Mouse (Mus musculus) heart, embryonic 10.5 days (tissue): Measurements from ENCODE around the gene Pde4b. TPM values are rescaled to one million over a fixed set of nuclear protein-coding genes. Genes with fewer than 3 reads are reported as not detected.

Experiments used
- DNase-seq: peaks from one replicate; pipeline ENCODE4 v3.0.0-alpha.2; 2017; ENCODE audit warnings: low spot score
- H3K27ac ChIP-seq: fragments of 300-500 bp; sonication (generic); 2 replicates; pipeline ENCODE4 v1.5.1; 2016; ENCODE audit warnings: mild to moderate bottlenecking
- H3K27me3 ChIP-seq: fragments of 300-500 bp; sonication (generic); 2 replicates; pipeline ENCODE4 v1.6.1; 2016; ENCODE audit warnings: mild to moderate bottlenecking; ENCODE audit not compliant: poor library complexity, insufficient read depth, severe bottlenecking
- H3K36me3 ChIP-seq: fragments of 300-500 bp; sonication (generic); 2 replicates; pipeline ENCODE4 v1.6.1; 2016; ENCODE audit warnings: mild to moderate bottlenecking, moderate library complexity
- H3K4me1 ChIP-seq: fragments of 300-500 bp; sonication (generic); 2 replicates; pipeline ENCODE4 v1.6.1; 2016; ENCODE audit warnings: mild to moderate bottlenecking
- H3K4me3 ChIP-seq: fragments of 300-500 bp; sonication (generic); 2 replicates; pipeline ENCODE4 v1.5.1; 2016; ENCODE audit warnings: mild to moderate bottlenecking, moderate library complexity
- H3K9me3 ChIP-seq: fragments of 300-500 bp; sonication (generic); 2 replicates; pipeline ENCODE4 v1.6.1; 2016; ENCODE audit warnings: mild to moderate bottlenecking, moderate library complexity
- WGBS: fragments of 180-500 bp; shearing (Covaris S2); methylation state at CpG from one replicate; pipeline ENCODE4 v1.1.7; 2016; 5-methylcytosine and 5-hydroxymethylcytosine counted together
- polyA plus RNA-seq: library from polyadenylated mRNA; unstranded; fragments of >200 nt; fragmentation: Nextera tagmentation; extraction: Ambion mirVana; gene quantifications from 2 replicates; pipeline ENCODE4 v1.2.1, GENCODE M21; 2016

The Pde4b gene
- polyA plus RNA-seq, 1 experiment from 2014 or later = 13.9 TPM

- Histone ChIP-seq H3K4me3 (no peak overlapping the region), H3K27ac (no peak overlapping the region), H3K27me3 (no peaks in the 10 kb centered on the region), H3K9me3 (peaks cover 3% of the 10 kb centered on the region; the same call in 1 of the 2 replicates), H3K4me1 (no peaks in the 10 kb centered on the region), H3K36me3 (0 out of 2 replicates have a peak, but pooled peaks cover 4% of the 10 kb centered on the region)
- no peak for DNase-seq
Observed at GRCm38 (mm10) chr4:102260216-102260615, 172.9 kb downstream of the Pde4b start.

GRCm38 (mm10) chr4:102272313-102272712 is 185.0 kb downstream of the Pde4b start:
- H3K27ac ChIP-seq = no peak overlapping the region
- no peaks in the 10 kb centered on the region for H3K27me3 ChIP-seq
- no peaks in the 10 kb centered on the region for H3K36me3 ChIP-seq
- DNase-seq = no peak
- H3K4me3 ChIP-seq = no peak overlapping the region
- 0 out of 2 replicates have a peak, but pooled peaks cover 3% of the 10 kb centered on the region for H3K4me1 ChIP-seq
- WGBS = 68% methylated on average over 3 of the region's 3 CpGs
- H3K9me3 ChIP-seq = no peaks in the 10 kb centered on the region

GRCm38 (mm10) chr4:102272749-102273148 is 185.4 kb downstream of the Pde4b start:
- H3K27me3 ChIP-seq = no peaks in the 10 kb centered on the region
- H3K4me1 ChIP-seq = 0 out of 2 replicates have a peak, but pooled peaks cover 3% of the 10 kb centered on the region
- WGBS = 74% methylated on average over 4 of the region's 4 CpGs
- H3K36me3 ChIP-seq = no peaks in the 10 kb centered on the region
- no peak overlapping the region for H3K27ac ChIP-seq
- H3K9me3 ChIP-seq = no peaks in the 10 kb centered on the region
- H3K4me3 ChIP-seq = no peak overlapping the region
- no peak for DNase-seq

- H3K9me3 ChIP-seq = no peaks in the 10 kb centered on the region
- peaks cover 7% of the 10 kb centered on the region; the same call in 1 of the 2 replicates for H3K4me1 ChIP-seq
- no peak for DNase-seq
- H3K4me3 ChIP-seq = no peak overlapping the region
- WGBS = 76% methylated on average over 4 of the region's 4 CpGs
- no peaks in the 10 kb centered on the region for H3K27me3 ChIP-seq
- H3K36me3 ChIP-seq = no peaks in the 10 kb centered on the region
- H3K27ac ChIP-seq = no peak overlapping the region
Observed at GRCm38 (mm10) chr4:102275716-102276115, 188.4 kb downstream of the Pde4b start.

GRCm38 (mm10) chr4:102278958-102279357 is 191.6 kb downstream of the Pde4b start:
- no peak for DNase-seq
- Histone ChIP-seq H3K27me3 (no peaks in the 10 kb centered on the region), H3K27ac (no peak overlapping the region), H3K9me3 (no peaks in the 10 kb centered on the region), H3K4me3 (no peak overlapping the region), H3K4me1 (peaks cover 4% of the 10 kb centered on the region; the same call in 1 of the 2 replicates), H3K36me3 (no peaks in the 10 kb centered on the region)
- WGBS = 67% methylated on average over 2 of the region's 2 CpGs

GRCm38 (mm10) chr4:102287172-102287571 is 199.8 kb downstream of the Pde4b start:
- DNase-seq = no peak
- H3K4me3 ChIP-seq = no peak overlapping the region
- no peaks in the 10 kb centered on the region for H3K9me3 ChIP-seq
- 86% methylated on average over 6 of the region's 6 CpGs for WGBS
- no peaks in the 10 kb centered on the region for H3K4me1 ChIP-seq
- no peaks in the 10 kb centered on the region for H3K27me3 ChIP-seq
- H3K27ac ChIP-seq = no peak overlapping the region
- H3K36me3 ChIP-seq = 0 out of 2 replicates have a peak, but pooled peaks cover 3% of the 10 kb centered on the region

GRCm38 (mm10) chr4:102290052-102290734 is 202.8 kb downstream of the Pde4b start:
- no peaks in the 10 kb centered on the region for H3K4me1 ChIP-seq
- 58% methylated on average over 6 of the region's 6 CpGs for WGBS
- DNase-seq = no peak
- H3K27me3 ChIP-seq = no peaks in the 10 kb centered on the region
- H3K36me3 ChIP-seq = 0 out of 2 replicates have a peak, but pooled peaks cover 3% of the 10 kb centered on the region
- no peak overlapping the region for H3K27ac ChIP-seq
- no peaks in the 10 kb centered on the region for H3K9me3 ChIP-seq
- no peak overlapping the region for H3K4me3 ChIP-seq

GRCm38 (mm10) chr4:102297558-102297957 is 210.2 kb downstream of the Pde4b start:
- no peaks in the 10 kb centered on the region for H3K9me3 ChIP-seq
- no peaks in the 10 kb centered on the region for H3K27me3 ChIP-seq
- no peak overlapping the region for H3K27ac ChIP-seq
- H3K4me3 ChIP-seq = no peak overlapping the region
- DNase-seq = no peak
- H3K36me3 ChIP-seq = no peaks in the 10 kb centered on the region
- H3K4me1 ChIP-seq = no peaks in the 10 kb centered on the region

- Histone ChIP-seq H3K4me3 (no peak overlapping the region), H3K9me3 (no peaks in the 10 kb centered on the region), H3K4me1 (peaks cover 2% of the 10 kb centered on the region; the same call in 1 of the 2 replicates), H3K36me3 (no peaks in the 10 kb centered on the region; the same call in 1 of the 2 replicates), H3K27me3 (no peaks in the 10 kb centered on the region), H3K27ac (no peak overlapping the region)
- WGBS = 78% methylated on average over 4 of the region's 4 CpGs
- no peak for DNase-seq
Observed at GRCm38 (mm10) chr4:102302568-102302967, 215.2 kb downstream of the Pde4b start.

- DNase-seq = no peak
- H3K27ac ChIP-seq = no peak overlapping the region
- H3K36me3 ChIP-seq = no peaks in the 10 kb centered on the region; the same call in 1 of the 2 replicates
- no peak overlapping the region for H3K4me3 ChIP-seq
- no peaks in the 10 kb centered on the region for H3K9me3 ChIP-seq
- WGBS = 75% methylated on average over 4 of the region's 4 CpGs
- H3K27me3 ChIP-seq = no peaks in the 10 kb centered on the region
- H3K4me1 ChIP-seq = peaks cover 15% of the 10 kb centered on the region; the same call in 1 of the 2 replicates
Observed at GRCm38 (mm10) chr4:102307661-102308297, 220.4 kb downstream of the Pde4b start.

GRCm38 (mm10) chr4:102310630-102311029 is 223.3 kb downstream of the Pde4b start:
- DNase-seq = no peak
- no peaks in the 10 kb centered on the region for H3K27me3 ChIP-seq
- no peak overlapping the region for H3K4me3 ChIP-seq
- H3K9me3 ChIP-seq = no peaks in the 10 kb centered on the region
- H3K27ac ChIP-seq = no peak overlapping the region
- peaks cover 15% of the 10 kb centered on the region; the same call in 1 of the 2 replicates for H3K4me1 ChIP-seq
- no peaks in the 10 kb centered on the region for H3K36me3 ChIP-seq

- Histone ChIP-seq H3K36me3 (no peaks in the 10 kb centered on the region), H3K27ac (no peak overlapping the region), H3K4me1 (peaks cover 9% of the 10 kb centered on the region; the same call in 1 of the 2 replicates), H3K4me3 (no peak overlapping the region), H3K27me3 (no peaks in the 10 kb centered on the region), H3K9me3 (no peaks in the 10 kb centered on the region)
- DNase-seq = no peak
- WGBS = 91% methylated on average over 2 of the region's 2 CpGs
Observed at GRCm38 (mm10) chr4:102316011-102316410, 228.7 kb downstream of the Pde4b start.

GRCm38 (mm10) chr4:102316699-102317285 is 229.4 kb downstream of the Pde4b start:
- Histone ChIP-seq H3K9me3 (no peaks in the 10 kb centered on the region), H3K4me1 (peaks cover 6% of the 10 kb centered on the region; the same call in 1 of the 2 replicates), H3K36me3 (no peaks in the 10 kb centered on the region), H3K4me3 (no peak overlapping the region), H3K27ac (no peak overlapping the region), H3K27me3 (no peaks in the 10 kb centered on the region)
- DNase-seq = no peak
- WGBS = 70% methylated on average over 5 of the region's 5 CpGs
